Mouse (Mus musculus): ENCODE results near the gene Clba1.
A peak's percentile ranks its signal among the peaks of the same experiment; 100 is the strongest.

Gene Clba1

DNA sequence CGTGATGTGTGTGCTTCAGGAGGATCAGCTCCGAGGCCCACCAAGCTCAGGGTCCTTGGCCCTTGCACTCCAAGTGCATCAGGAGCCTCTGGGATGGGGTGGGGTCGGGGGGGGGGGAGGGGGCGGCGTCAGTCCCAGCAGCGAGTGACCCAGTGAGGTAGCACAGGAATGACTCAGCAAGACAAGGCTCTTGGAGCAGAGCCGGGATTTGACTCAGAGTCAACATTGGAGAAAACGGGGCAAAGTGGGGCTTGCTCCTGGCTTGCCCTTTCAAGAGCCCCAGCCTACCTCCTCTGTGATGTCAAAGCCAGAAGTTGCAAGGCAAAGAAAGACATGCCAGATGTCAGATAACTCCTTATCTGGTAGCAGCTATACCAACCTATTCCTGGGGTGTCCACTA is 42.4 kb downstream of the Clba1 start:
- DNase-seq (ENCODE audit: low spot score), result no peak

DNA sequence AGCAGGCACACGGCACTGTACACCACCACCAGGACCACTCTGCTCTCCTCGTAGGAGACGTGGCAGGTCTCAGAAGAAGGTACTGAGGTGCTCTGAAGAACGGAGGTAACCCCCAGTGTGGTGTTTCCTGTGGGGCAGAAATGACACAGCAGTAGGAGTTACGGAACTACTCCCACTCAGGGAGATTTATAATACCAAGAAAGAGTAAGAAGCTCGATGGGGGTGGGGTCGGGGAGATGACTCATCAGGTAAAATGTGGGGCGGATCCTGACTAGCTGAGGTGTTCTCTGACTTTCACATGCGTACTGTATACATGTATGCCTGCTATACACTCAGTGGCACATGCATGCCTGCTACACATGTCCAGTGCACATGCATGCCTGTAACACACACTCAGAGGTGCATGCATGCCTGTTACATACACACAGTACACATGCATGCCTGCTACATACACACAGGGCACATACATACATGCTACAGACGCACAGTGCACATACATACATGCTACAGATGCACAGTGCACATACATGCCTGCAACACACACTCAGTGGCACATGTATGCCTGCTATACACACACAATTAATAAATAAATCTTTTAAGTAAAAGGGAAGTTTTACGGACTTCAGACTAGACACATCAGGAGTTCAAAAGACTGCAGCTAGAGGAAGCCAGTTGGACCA is 44.5 kb downstream of the Clba1 start:
- no peak for DNase-seq (ENCODE audit: low spot score)

- peak; percentile 62 for DNase-seq (ENCODE audit: low spot score)
Measured at GRCm38 (mm10) chr12:112854610-112855333, 46.0 kb downstream of the Clba1 start.

- no peak for DNase-seq (ENCODE audit: low spot score)
Measured at GRCm38 (mm10) chr12:112856338-112856737, 47.6 kb downstream of the Clba1 start.

- DNase-seq (ENCODE audit: low spot score), result no peak
Measured at GRCm38 (mm10) chr12:112857021-112857925, 48.5 kb downstream of the Clba1 start.

- no peak for DNase-seq (ENCODE audit: low spot score)
Measured at GRCm38 (mm10) chr12:112858581-112859336, 50.0 kb downstream of the Clba1 start.

GRCm38 (mm10) chr12:112859930-112860329 is 51.2 kb downstream of the Clba1 start:
- DNase-seq (ENCODE audit: low spot score), result no peak

DNA sequence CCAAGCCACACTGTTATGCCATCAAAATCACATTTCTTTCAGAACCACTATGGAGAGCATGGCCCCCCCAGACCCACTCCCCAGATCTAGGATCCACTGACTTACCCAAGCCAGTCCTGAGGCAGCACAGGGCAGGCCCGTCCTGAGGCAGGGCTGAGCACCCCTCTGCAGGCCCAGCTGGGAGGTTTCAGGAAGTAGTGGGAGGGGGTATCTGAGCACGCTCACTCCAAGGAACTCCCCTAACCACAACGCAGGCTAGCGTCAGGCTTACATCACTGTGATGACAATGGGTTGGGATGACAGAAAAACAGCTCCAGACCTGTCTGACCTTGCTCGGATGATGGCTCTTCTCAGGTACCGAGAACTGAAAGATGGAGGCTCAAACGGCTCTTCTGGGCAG is 52.0 kb downstream of the Clba1 start:
- no peak for DNase-seq (ENCODE audit: low spot score)

DNA sequence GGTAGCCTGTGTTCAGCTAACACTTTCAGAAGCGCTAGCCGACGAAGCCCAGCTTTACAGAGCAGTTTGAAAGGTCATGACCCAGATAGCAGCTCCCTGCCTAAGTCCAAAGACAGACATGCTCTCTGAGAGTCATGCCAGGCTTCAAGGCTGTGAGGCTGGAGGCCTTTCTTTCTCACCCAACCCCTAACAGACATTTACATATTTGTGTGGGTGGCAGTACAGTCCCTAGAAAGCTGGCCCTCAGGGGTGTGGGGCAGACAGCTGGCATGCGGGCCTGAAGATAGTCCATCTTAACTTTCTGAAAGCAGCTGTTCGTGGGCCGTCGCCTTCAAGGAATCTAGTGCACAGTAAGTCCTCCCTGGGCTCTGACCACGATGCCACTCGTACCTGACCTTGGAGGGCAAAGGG is 53.2 kb downstream of the Clba1 start:
- no peak for DNase-seq (ENCODE audit: low spot score)

- DNase-seq (ENCODE audit: low spot score), result no peak
Measured at GRCm38 (mm10) chr12:112864804-112865203, 56.1 kb downstream of the Clba1 start.
